Mouse (Mus musculus): ENCODE measurements at regions not wholly inside any gene's neighbourhood (a gene's known extent, or its start where the extent isn't known, plus 50 kb on each side); places are given as distances from the start of the nearest gene placed in this dataset.

GRCm38 (mm10) chr9:67664773-67665172 lies 94.5 kb upstream of the C2cd4b start:
- ChIA-PET POLR2A (interaction anchor here in 1 of 4 experiments (0.6 kb wide), 1 partner anchor 29 kb away, joined by 3 read pairs; no protein-coding TSS in a partner anchor), CTCF (interaction anchor here in 1 of 4 experiments (1.4 kb wide), 1 partner anchor 18 kb away, joined by 4 read pairs; no protein-coding TSS in a partner anchor)

- ChIA-PET POLR2A (interaction anchor here in 1 of 4 experiments (0.8 kb wide), 1 partner anchor 12 kb away, joined by 4 read pairs; no protein-coding TSS in a partner anchor), CTCF (interaction anchor here in 3 of 4 experiments (0.5 to 1.0 kb wide), 4 partner anchors 12 to 166 kb away, joined by 3 to 6 read pairs (median 3); no protein-coding TSS in a partner anchor)
These were observed 88.8 kb upstream of the C2cd4b start for GRCm38 (mm10) chr9:67670261-67671020.

GRCm38 (mm10) chr9:67676906-67677305 lies 82.3 kb upstream of the C2cd4b start:
- POLR2A ChIA-PET, result no interaction called here

GRCm38 (mm10) chr9:67683367-67683766 lies 75.9 kb upstream of the C2cd4b start:
- POLR2A ChIA-PET, result interaction anchor here in 3 of 4 experiments (0.5 to 2.3 kb wide), 6 partner anchors 27 to 301 kb away, joined by 3 to 9 read pairs (median 3); partner anchors contain the start of gene C2cd4b (in 2 of the 3)
- CTCF ChIA-PET, result interaction anchor here (0.5 to 2.6 kb wide), 46 partner anchors 11 to 1090 kb away, joined by 3 to 15 read pairs (median 4); partner anchors contain the start of gene C2cd4b (in 1 of the 4)

More at GRCm38 (mm10) chr9:67676906-67677305, 82.3 kb upstream of the C2cd4b start:
- CTCF ChIA-PET, result no interaction called here

- POLR2A ChIA-PET, result no interaction called here
- CTCF ChIA-PET, result no interaction called here
These were observed 66.8 kb upstream of the C2cd4b start for GRCm38 (mm10) chr9:67692396-67692795.

GRCm38 (mm10) chr9:67693716-67694115 lies 65.5 kb upstream of the C2cd4b start:
- CTCF ChIA-PET, result interaction anchor here in 1 of 4 experiments (1.2 to 1.4 kb wide), 2 partner anchors 18 to 401 kb away, joined by 3 to 6 read pairs; no protein-coding TSS in a partner anchor

GRCm38 (mm10) chr9:67698796-67699195 lies 60.4 kb upstream of the C2cd4b start:
- CTCF ChIA-PET, result interaction anchor here in 1 of 4 experiments (2.1 kb wide), 1 partner anchor 13 kb away, joined by 10 read pairs; no protein-coding TSS in a partner anchor

More at GRCm38 (mm10) chr9:67693716-67694115, 65.5 kb upstream of the C2cd4b start:
- POLR2A ChIA-PET, result no interaction called here

GRCm38 (mm10) chr9:67699846-67700579 lies 59.2 kb upstream of the C2cd4b start:
- CTCF ChIA-PET, result interaction anchor here in 3 of 4 experiments (0.8 to 2.1 kb wide), 4 partner anchors 12 to 17 kb away, joined by 3 to 10 read pairs (median 4); no protein-coding TSS in a partner anchor
- POLR2A ChIA-PET, result no interaction called here

More at GRCm38 (mm10) chr9:67698796-67699195, 60.4 kb upstream of the C2cd4b start:
- POLR2A ChIA-PET, result no interaction called here

GRCm38 (mm10) chr9:67708246-67708960 lies 50.8 kb upstream of the C2cd4b start:
- CTCF ChIA-PET, result interaction anchor here in 3 of 4 experiments (0.5 to 1.4 kb wide), 3 partner anchors 25 to 158 kb away, joined by 3 to 5 read pairs (median 4); partner anchors contain the start of gene C2cd4b (in 1 of the 3)
- POLR2A ChIA-PET, result interaction anchor here in 2 of 4 experiments (0.6 to 1.5 kb wide), 2 partner anchors 51 to 253 kb away, joined by 3 to 5 read pairs; partner anchors contain the start of gene C2cd4b (in 1 of the 2)

Data from embryonic stem cell, embryonic (primary cell).